Mouse (Mus musculus) kidney, adult 2 months (tissue): ENCODE data around the gene Egf.

Experiments used
- CTCF ChIP-seq: fragments of 200-500 bp; conservative IDR thresholded peaks from 2 replicates; pipeline ENCODE4 v1.5.1; 2011; ENCODE audit warnings: low read depth, mild to moderate bottlenecking, control low read depth, low read length, moderate library complexity, mixed read lengths; ENCODE audit not compliant: insufficient read depth, insufficient read length
- POLR2A ChIP-seq: fragments of 200-500 bp; IDR thresholded peaks from one replicate; pipeline ENCODE4 v1.6.1; 2011; ENCODE audit warnings: low read depth, low read length, control low read depth

DNA sequence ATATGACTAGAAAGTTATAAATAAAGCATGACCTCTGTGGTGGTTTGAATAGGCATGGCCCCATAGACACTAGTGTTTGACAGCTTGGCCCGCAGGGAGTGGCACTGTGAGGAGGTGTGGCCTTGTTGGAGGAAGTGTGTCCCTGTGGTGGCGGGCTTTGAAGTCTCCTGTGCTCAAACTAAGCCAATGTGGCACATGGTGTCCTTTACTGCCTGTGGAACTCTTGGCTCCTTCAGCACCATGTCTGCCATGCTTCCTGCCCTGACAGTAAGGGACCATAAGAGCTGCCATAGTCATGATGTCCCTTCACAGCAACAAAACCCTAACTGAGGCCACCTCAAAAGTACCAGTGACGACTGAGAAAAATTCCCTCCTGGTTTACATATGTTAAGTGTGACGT lies 102.6 kb downstream of the Egf start:
- TF ChIP-seq CTCF (no peak), POLR2A (no peak)
